Mouse (Mus musculus) forebrain, embryonic 15.5 days (tissue): ENCODE measurements around the gene Gm21883. TPM values are rescaled to one million over a fixed set of nuclear protein-coding genes. Genes with fewer than 3 reads are reported as not detected.
"Not testable (repeated sequence)": the region's sequence is repeated elsewhere in the genome, so short reads cannot be mapped to it uniquely, and the experiment has no call there.

Experiments used
- ATAC-seq: fragments of 200-750 bp; cut with Nextera tagmentation; replicated peaks from 2 replicates; pipeline ENCODE4 v1.8.0; 2017; ENCODE audit warnings: mild to moderate bottlenecking, moderate TSS enrichment, moderate library complexity
- H3K27ac ChIP-seq: fragments of 300-500 bp; sonication (generic); replicated peaks from 2 replicates; pipeline ENCODE4 v1.5.1; 2015; ENCODE audit warnings: mild to moderate bottlenecking, inconsistent platforms
- H3K27me3 ChIP-seq: fragments of 300-500 bp; sonication (generic); 2 replicates; pipeline ENCODE4 v1.6.1; 2015; ENCODE audit warnings: inconsistent platforms
- H3K36me3 ChIP-seq: fragments of 300-500 bp; sonication (generic); 2 replicates; pipeline ENCODE4 v1.6.1; 2015; ENCODE audit warnings: mild to moderate bottlenecking, inconsistent platforms
- H3K4me1 ChIP-seq: fragments of 300-500 bp; sonication (generic); 2 replicates; pipeline ENCODE4 v1.6.1; 2015; ENCODE audit warnings: inconsistent platforms
- H3K4me2 ChIP-seq: fragments of 300-500 bp; sonication (generic); replicated peaks from 2 replicates; pipeline ENCODE4 v1.6.1; 2015; ENCODE audit warnings: mild to moderate bottlenecking, inconsistent platforms
- H3K4me3 ChIP-seq: fragments of 300-500 bp; sonication (generic); 2 replicates; pipeline ENCODE4 v1.5.1; 2015; ENCODE audit warnings: mild to moderate bottlenecking, inconsistent platforms
- H3K9ac ChIP-seq: fragments of 300-500 bp; sonication (generic); replicated peaks from 2 replicates; pipeline ENCODE4 v1.6.1; 2015; ENCODE audit warnings: mild to moderate bottlenecking, inconsistent platforms
- H3K9me3 ChIP-seq: fragments of 300-500 bp; sonication (generic); 2 replicates; pipeline ENCODE4 v1.6.1; 2016; ENCODE audit warnings: inconsistent platforms
- WGBS: fragments of 180-500 bp; shearing (Covaris S2); methylation state at CpG from one replicate; pipeline ENCODE4 v1.1.7; 2015; ENCODE audit warnings: mixed read lengths; 5-methylcytosine and 5-hydroxymethylcytosine counted together
- polyA plus RNA-seq: library from polyadenylated mRNA; unstranded; fragments of >200 nt; fragmentation: Nextera tagmentation; extraction: Ambion mirVana; gene quantifications from 2 replicates; pipeline ENCODE4 v1.2.1, GENCODE M21; 2015

The Gm21883 gene
- not detected in 2 replicates for polyA plus RNA-seq

DNA sequence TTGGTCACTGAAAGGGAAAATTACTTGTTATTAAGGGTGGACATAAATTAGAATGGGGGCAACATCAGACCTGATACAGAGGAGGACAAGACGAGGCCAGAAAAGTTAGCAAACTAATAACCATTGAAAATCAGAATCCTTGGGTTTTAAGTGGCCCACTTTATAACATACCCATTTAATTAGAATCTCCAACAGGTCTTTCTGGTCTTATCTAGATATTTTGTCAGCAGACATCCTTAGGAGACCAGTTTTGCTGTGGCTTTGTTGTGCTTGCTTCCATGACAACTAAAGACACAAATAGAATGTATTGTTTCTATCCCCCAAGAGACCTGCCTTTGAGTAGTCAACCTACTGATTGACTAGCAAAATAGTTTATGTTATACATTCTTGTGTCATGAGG, at the start of gene Gm21883:
Gene Gm21883 (minus strand): TSS at position 101 of the 400 bp plus-strand sequence.
- H3K27me3 ChIP-seq, H3K27ac ChIP-seq, H3K9ac ChIP-seq, H3K9me3 ChIP-seq, H3K4me3 ChIP-seq, H3K36me3 ChIP-seq, H3K4me2 ChIP-seq, H3K4me1 ChIP-seq, ATAC-seq: not testable (repeated sequence)
- WGBS, result no CpG with 5 or more reads among the region's 1 CpGs

GRCm38 (mm10) chrX:31618820-31619219, 44.7 kb upstream of the Gm21883 start, which contains the start of gene Spin2e:
Spin2e (minus strand) TSS chrX:31618920.
- not testable (repeated sequence) for H3K36me3 ChIP-seq, H3K9ac ChIP-seq, H3K27ac ChIP-seq, H3K4me3 ChIP-seq, H3K4me1 ChIP-seq, H3K27me3 ChIP-seq, H3K9me3 ChIP-seq, H3K4me2 ChIP-seq, ATAC-seq
- 80% methylated on average over 2 of the region's 2 CpGs for WGBS

Other genes with a start within 250 kb of the Gm21883 start
- gene Btbd35f26, start 237.8 kb downstream of the Gm21883 start, polyA plus RNA-seq, result not detected in 2 replicates
- not detected in 2 replicates for gene Btbd35f19, start 190.4 kb downstream of the Gm21883 start, polyA plus RNA-seq
- gene Spin2e, start 44.6 kb upstream of the Gm21883 start, polyA plus RNA-seq, result not detected in 2 replicates
- gene Btbd35f25, start 142.9 kb upstream of the Gm21883 start, polyA plus RNA-seq, result not detected in 2 replicates